Mouse (Mus musculus): ENCODE results near the gene Adamts14.
A peak's percentile ranks its signal among the peaks of the same experiment; 100 is the strongest.

The Adamts14 gene

DNA sequence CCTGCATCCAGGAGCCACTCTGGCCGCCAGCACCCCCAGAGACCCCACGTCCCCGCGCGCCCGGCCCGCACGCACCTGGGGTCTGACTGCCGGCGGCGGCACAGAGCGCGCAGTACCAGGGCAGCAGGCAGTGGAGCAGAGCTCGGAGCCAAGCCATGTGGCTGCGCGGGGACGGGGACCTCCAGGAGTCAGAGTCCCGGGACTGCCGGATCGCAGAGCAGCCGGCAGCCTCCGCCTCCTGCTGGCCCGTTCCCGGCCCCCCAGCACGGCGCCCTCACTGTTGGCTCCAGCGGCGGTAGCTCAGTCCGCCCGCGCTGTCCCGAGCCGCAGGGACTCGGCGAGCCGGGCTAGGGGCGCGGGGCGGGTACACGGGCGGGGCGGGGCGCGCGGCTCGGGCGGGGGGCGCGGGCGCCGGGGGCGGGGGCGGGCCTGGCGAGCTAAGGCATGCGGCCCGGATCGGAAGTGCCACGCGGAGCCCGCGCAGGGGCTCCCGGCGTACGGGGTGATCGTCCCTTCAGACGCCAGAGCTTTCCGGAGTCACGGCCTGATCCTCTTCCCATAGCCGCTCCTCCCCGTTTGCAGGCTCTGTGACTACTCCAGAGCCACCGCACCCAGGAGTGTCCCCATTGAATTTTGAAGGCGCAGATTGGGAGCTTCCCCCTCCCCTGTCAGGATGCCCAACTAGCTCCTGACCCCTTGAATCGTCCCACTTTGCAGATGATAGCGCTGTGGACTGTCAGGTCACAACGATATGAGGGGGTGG lies at the start of gene Adamts14:
Gene Adamts14 (minus strand): TSS at position 358 of the 763 bp plus-strand sequence.
- no peak for DNase-seq

DNA sequence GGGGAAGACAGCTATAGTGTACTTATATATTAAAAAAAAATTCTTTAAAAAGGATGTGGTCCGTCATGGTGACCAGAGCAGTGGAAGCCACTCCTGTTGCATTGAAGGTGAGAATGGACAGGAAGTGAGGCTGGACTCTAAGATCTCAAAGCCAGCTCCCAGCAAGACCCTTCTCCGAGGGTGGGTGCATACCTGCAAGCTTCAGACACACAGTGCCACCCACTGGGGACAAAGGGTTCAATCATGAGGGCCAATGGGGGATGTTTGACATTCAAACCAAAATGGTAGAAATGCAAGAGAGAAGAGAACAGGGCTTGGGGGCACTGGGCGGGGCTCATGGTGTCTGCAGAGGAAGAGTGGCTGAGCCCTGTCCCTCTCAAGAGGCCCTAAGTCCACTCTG lies 45.3 kb upstream of the Adamts14 start:
- no peak for DNase-seq

DNA sequence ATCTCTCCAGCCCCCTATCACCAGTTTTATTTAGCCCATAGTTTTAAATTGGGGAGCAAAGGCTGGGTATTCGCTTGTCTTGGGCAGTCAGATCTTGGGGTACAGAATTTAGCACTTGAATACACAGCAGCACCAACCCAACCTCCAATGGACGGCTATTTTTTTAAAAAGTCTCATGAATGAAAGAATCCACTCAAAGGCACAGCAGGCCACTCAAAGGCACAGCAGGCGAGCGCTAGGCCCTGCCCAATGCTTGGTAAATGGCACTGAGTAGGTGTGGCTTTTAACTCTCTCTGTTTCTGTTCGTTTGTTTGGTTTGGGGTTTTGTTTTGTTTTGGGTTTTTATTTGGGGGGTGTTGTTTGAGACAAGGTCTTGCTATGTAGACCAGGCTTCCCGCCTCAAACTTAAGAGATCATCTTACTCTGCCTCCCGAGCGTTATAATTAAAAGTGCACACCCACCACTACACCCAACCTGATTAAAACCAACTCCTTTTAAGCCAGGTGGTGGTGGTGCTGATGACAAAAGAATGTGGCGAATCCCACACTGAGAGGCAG lies 42.2 kb upstream of the Adamts14 start:
- DNase-seq: no peak

DNA sequence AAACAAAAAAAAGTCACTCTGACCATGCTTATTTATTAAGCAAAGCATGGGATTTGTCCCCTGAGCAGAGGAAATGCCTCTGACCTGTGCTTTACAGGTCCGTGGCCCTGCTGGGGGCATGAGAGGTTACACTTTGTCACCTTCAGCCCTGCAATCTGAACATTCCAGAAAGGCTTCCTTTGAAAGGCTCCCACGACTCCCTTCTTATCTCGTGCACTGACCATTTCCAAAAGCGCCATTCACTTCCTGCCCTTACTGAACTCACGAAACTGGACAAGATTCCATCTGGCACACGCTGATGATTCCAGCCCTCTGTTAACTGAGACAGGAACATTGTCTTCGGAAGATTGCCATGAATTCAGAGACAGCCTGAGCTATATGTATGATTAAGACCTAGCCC lies 40.5 kb upstream of the Adamts14 start:
- DNase-seq: no peak

DNA sequence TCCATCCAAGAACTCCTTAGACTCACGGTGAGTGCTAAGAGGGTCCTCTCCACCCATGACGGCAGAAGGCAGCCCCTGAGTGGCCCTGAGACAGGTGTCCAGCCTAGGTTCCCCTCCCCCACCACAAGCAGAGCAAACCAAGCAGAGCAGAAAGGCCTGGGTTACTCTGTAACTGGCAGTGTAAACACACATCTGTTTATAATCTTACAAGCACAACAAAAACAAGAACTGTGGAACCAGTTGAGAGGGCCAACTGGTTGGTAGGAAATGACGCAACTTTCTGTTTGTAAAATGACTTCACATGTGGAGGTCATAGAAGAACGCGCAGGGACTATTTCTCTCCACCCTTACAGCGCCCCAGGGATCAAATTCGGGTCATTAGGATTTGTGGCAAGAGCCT lies 39.5 kb upstream of the Adamts14 start:
- DNase-seq: peak; percentile 14

DNA sequence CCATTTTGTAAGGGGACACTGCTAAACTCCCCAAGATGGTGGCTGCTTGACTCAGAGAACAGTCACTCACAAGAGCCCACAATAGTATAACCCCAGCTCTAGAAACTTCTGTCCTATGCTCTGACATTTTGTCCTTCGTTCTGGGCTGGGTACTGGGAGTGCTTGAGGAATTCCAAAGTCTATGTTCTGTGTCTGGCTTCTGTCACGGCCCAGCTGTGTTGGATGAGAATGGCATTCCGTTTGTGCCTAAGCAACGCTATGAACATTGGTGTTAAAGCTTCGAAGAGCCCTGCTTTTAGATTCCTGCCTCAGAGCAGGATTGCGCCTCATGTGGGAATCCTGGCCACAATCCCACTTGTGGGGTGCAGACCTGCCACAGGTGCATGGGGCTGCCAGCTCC lies 38.9 kb upstream of the Adamts14 start:
- peak; percentile 15 for DNase-seq

DNA sequence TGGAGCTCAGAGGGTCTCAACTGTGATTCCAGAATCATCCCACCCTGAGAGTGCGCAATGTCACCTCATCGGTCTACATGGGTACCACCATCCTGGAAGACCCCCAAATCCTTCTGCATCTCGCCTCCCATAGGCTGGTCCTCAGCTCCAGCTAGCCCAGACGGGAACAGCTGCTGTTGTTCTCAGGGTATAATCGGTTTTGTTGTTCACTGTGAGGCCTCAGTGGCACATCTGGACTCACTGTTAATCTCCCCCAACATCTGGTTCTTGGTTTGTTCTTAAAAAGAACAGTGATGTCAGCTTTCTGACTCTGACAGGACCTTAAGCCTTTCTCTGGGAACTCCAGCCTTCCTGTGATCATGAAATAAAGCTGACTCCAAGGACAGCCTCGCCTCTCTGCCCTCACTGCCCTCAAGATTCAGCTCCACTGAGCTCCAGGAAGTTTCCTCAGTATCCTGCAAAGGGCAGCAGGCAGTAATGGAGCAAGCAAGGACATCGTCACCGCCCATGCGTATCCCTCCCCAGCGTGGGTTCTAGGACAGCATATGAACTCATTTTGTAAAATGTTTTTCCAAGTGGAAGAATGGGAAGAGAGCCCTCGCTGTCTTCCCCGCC lies 35.6 kb upstream of the Adamts14 start:
- no peak for DNase-seq

DNA sequence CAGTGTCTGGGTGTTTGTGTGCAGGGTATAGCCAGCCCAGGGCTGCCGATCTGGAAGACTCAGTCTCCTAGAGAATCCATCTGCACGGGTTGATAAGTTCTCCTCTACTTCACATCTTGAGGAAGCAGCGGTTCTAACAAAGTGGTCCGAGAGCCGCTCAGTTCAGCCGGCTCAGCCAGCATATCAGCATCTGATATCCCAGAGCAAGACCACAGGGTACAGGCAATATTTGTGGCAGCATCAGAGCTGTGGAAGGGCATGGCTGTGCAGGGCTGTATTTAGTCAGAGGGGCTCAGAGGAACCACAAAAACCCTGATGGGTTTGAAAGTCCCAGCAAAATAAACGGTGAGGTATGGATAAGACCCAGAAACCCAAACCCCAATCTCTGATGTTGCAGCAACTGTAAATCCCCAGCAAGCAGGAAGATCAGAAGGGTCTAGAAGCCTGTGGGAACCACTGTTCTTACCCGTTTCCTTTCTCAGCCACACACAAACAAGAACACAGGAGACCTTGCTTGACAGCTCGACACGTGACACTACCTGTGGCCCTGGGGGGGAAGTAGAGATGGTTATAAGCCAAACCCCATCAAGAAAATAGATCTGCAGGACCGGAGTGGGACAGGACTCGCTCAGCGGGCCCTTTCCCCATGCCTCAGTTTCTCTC lies 32.8 kb upstream of the Adamts14 start:
- no peak for DNase-seq

DNA sequence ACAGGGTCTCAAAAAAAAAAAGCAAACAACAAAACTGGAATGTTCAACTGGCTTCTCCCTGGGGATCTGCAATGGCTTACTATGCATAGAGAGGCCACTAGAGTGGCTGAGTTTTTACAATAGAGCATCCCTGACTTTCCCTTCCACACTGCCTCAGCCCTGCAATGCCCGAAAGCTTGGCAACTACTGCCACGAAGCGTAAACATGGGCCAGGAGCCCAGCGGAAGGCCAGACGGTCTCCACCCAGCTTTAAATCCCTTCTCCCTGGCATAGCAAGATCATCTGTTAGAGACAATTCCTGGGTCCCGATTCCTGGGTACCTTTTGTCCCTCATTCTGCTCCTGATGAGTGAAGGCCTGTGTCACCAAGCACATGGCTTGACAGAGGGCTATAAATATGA lies 30.8 kb upstream of the Adamts14 start:
- no peak for DNase-seq

DNA sequence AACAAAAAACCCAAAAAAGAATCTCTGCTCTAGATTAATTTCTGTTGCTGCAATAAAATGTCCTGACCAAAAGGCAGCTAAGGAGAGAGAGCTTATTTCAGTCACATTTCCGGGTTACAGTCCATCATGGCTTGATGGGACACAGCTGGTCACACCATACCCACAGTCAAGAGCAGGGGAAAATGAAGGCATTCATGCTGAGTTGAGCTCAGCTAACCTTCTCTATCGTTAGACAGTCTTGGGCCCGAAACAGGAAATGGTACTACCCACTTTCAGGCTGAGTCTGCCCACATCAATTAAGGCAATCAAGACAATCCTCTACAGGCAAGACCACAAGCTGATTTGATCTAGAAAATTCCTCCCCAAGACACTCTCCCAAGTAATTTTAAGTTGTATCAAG lies 27.8 kb upstream of the Adamts14 start:
- DNase-seq: peak; percentile 28

DNA sequence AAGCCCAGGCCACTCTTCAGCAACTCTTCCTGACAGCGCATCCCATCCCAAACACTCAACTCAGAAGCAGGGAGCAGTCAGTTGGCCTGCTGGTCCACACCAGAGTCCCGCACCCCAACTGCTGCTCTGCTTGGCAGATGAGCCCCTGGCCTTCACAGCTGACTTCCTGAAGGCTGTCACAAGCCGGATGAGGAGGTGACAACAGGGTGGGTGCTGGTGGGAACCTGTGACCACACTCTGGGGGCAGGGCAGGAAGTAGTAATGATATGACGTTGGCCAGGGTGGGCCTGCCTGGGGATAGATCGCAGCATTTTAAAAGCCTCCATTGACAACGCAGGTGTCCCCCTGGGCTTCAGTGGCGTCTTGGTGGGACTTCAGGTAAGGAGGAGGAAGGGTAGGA lies 24.2 kb upstream of the Adamts14 start, which contains the start of gene Prf1:
Gene Prf1 (plus strand): TSS at position 357 of the 400 bp plus-strand sequence.
- no peak for DNase-seq

DNA sequence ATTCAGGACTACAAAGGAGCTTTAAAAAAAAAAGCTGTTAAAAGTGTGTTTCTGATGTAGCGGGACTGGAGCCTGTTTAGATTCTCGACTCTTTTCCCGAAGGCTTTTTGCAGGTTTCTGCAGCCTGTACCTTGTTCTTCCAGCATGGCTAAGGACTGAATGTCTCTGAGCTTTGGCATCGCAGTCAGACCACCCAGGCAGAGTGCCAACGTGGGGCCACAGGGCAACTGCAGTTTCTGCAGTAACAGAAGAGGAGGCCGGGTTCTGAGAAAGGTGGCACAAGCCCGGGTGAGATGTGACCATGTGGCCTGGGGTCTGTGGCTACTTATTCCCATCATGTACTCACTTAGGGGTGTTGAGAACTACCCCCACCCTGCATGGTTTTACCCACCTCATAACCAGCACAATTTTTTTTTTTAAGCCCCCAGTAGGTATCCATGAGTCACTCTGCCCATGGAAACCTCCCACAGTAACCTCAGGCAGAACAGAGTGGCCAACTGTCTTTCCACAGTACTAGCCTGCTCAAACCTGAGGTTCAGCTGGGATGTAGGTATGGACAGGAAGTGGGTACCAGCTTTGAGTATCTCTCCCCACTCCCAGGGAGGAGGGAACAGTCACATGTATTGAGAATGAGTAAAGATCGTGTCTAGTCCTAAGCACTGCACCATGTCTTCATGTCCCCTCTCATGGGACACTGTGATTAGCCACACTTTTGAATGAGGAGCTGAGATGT lies 23.6 kb upstream of the Adamts14 start:
- no peak for DNase-seq

DNA sequence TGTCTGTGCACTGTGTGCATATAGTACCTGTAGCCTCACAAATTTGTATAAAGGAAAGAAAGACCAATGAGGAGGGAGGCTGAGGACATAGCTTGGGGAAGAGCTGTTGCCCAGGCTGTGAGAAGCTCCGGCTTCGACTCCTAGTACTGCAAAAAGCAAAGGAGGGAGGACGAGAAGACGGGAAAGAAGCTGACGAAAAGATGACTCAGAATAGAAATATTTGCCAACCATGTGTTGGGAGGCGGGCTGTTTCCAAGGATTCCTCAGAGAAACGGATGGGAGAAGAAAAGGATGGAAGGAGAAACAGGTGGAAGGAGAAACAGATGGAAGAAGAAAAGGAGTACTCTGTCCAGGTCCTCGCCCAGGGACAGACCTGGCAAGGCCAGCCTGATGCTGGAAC lies 21.0 kb upstream of the Adamts14 start:
- no peak for DNase-seq

DNA sequence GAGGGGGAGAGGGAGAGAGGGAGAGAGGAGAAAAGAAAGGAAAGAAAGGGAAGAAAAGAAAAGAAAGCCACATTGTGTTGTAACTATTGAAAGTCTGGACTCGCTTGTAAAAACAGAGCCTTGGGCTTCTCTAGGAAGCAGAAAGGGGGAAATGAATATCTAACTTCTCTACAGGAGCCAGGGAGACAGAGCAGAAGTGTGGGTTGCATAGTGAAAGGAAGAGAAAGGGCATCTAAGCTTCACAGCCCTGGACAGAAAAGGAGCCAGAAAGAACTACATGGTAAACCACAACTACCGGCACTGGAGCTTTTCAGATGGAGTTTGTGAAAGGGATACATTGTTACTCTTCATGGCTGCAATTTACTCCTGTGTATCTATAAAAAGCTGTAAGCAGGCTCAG lies 17.2 kb upstream of the Adamts14 start:
- no peak for DNase-seq

DNA sequence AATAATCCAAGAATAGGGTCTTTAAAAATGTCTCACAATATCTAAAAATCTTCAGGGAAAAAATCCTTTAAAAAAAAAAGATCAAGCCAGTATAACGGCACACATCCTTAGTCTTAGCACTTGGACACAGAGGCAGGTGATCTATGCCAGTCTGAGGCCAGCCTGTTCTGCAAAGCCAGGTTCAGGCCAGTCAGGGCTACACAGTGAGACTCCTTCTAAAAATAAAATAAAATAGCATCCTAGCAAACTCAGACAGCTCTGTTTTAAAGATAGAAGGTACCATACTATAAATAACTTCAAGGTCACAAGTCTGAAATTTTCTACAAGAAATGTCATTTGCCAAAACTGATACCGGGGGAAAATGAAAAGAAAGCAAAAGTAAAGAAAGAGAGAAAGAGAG lies 16.8 kb upstream of the Adamts14 start:
- no peak for DNase-seq

DNA sequence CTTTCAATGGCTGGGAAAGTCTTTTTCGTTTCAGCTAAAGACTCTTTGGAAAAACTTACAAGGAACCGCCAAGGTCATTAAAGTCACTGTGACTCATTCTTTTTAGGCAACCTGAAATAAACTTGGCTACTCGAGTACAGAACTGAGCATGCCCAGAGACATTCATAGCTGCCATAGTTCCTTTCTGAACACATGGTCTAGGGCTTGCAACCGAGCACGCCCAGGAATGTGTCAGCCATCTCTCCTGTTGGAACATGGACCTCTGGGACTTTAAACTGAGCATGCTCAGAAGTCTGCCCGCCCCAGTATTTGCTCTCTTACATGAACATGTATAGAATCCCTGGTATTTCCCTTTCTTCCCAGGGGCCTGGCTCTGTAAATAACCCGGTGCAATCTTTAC lies 13.0 kb upstream of the Adamts14 start:
- DNase-seq: no peak

DNA sequence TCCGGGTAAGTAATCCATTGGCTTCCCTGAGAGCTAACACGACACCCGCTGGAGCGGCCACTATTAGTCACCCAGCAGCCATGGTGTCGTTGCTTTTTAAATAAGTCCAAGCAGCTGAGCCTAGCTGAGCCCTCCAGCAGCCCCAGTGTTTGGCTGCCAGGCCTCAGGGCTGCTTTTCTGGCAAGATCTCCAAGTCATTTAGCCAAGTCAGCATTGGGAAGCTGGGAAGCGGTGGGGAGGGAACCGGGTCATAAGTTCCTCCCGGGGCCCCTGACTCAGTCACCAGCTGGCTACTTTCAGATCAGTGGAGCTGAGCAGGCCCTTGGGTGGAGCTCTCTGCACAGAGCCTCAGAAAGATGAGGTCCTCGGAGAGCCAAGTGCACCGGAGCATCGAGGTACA lies 12.0 kb upstream of the Adamts14 start:
- DNase-seq: peak; percentile 16

DNA sequence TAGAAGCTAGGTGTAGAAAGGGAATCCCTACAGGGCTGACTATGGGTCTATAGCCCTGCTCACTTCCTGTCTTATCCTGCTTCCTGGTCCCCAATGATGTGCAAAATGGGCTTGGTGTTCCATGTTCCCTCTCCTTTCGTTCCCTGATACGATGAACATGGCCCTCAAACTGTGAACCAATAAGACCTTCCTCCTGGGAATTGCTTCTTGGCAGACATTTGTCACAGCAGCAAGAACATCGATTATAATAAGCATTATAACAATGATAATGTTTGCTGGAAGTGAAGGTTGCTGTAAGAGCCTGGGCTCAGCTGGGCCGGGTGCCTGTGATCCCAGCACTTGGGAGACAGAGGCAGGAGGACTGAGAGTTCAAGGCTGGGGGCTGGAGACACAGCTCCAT lies 11.1 kb upstream of the Adamts14 start:
- DNase-seq: no peak

DNA sequence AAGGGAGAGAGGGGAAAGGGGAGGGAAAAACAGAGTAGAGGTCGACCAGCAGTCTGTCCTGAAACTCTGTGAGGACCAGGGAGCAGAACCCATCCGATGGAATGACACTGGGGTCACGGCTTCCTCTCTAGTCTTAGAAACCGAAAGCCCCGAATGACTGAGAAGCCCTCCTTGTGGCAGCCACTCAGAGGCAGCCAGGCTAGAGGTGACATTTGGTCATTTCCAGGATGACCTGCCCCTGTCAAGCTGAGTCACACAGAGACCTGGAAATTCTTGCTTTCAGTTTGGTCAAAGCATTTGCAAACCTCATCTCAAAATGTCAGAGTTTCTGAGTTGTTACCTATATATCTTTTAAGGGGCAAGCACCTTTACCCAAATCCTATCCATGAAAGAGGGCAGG lies 7.9 kb upstream of the Adamts14 start:
- DNase-seq: no peak

DNA sequence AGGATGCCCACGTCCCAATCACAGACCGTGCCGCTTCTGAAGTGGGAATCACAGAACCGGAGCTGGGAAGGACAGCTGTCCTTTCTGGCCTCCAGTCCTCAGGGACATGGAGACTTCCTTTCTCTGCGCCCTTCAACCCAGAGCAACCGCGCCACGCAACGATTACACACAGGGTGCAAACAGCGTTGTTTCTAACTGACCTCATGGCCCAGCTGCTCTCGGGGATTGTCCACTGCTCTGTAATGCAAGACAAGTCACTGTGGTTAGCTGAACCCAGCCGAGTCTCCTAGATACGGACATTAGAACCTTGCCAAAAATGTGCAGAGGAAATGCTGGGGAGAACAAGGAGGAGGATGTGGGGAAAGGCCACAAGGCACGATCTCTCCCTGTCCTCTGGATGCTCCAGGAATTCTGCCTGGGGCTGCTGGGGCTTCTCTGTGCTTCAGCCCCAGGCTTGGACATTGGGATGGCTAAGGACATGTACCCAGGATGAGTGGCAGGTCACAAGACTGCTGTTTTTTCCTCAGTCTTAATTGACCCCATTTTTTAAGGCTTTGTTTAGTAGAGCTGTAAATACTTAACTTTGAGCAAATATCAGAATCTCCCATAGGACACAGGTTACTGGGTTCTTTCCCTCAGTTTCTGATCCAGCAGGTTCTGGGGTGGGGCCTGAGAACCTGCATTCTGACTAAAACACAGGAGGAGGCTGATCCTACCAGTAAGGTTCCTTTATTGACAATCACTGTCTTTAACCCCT lies 4.9 kb upstream of the Adamts14 start:
- peak; percentile 43 for DNase-seq

DNA sequence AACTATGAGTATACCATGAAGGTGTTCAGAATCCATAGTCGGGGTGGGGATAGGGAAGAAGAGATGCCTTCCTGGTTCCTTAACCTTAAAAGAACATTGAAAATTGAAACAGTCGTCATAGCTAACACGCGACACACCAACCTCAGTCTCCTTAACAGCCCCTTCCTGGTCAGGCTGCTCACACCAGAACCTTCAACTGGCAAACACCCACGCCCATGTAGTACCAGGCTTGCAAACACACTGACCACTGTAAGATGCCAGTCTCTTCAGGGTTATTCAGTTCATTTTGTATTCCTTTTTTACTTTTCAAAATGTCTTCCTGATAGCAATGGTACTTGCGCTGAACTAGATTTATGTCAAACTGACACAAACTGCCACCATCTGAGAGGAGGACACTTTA lies 3.8 kb upstream of the Adamts14 start:
- DNase-seq: no peak

DNA sequence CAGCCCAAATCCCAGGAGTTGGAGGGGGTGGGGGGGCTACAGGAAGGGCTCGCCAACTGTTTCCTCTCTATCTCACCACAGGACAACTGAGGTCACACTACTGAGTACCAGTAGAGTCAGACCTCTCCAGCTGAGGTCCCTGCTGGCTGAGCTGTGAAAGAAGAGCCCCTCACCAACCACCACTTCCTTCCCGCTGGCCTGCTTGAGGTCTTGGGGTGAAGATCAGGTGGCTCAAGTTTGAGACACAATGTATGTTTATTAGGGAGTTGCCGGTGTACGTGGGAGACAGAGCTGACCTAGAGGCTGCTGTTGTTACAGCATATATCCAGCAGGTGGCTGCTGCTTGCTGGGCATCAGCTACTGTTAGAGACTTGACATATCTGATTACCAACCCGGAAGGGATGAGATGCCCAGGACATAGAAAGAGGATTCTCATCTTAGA lies 2.5 kb upstream of the Adamts14 start:
- peak; percentile 41 for DNase-seq
